Mouse (Mus musculus): ENCODE measurements around the gene Arl6ip5. TPM values are rescaled to one million over a fixed set of nuclear protein-coding genes. Genes with fewer than 3 reads are reported as not detected.
"Not testable (repeated sequence)": the region's sequence is repeated elsewhere in the genome, so short reads cannot be mapped to it uniquely, and the experiment has no call there.

The Arl6ip5 gene
- total RNA-seq, 2 experiments from 2014 or later: 160 to 162 TPM

GRCm38 (mm10) chr6:97221205-97222025, 10.9 kb downstream of the Arl6ip5 start:
- intact Hi-C loops (cut with DNase I): no loop called here
- DNase-seq (ENCODE audit: extremely low spot score in 1 of 2, low spot score in 2 of 2): peak in 1 of 2 experiments; percentile 53

GRCm38 (mm10) chr6:97222321-97222720, 11.8 kb downstream of the Arl6ip5 start:
- intact Hi-C loops (cut with DNase I): no loop called here
- DNase-seq (ENCODE audit: extremely low spot score in 1 of 2, low spot score in 2 of 2): no peak

GRCm38 (mm10) chr6:97222931-97223467, 12.5 kb downstream of the Arl6ip5 start:
- no peak for DNase-seq (ENCODE audit: extremely low spot score in 1 of 2, low spot score in 2 of 2)
- intact Hi-C loops (cut with DNase I): no loop called here

DNA sequence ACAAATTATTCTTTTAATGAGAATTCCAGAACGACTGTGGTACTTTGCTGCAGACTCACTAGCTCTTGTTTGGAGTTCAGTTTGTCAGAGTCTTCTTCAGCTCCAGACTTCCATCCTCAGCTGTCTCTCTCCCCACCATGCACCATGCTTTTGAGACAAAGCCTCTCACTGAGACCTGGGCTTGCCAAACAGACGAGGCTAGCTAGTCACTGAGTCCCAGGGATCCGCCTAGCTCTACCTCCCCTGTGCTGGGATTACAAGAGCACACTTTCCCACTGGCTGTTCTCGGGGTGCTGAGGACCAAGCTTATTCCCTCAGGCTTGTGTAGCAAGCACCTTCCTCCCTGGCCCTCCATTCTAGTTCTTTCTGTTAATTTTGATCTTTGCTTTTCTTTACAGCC, 13.1 kb downstream of the Arl6ip5 start:
- DNase-seq (ENCODE audit: extremely low spot score in 1 of 2, low spot score in 2 of 2): no peak
- intact Hi-C loops (cut with DNase I): no loop called here

DNA sequence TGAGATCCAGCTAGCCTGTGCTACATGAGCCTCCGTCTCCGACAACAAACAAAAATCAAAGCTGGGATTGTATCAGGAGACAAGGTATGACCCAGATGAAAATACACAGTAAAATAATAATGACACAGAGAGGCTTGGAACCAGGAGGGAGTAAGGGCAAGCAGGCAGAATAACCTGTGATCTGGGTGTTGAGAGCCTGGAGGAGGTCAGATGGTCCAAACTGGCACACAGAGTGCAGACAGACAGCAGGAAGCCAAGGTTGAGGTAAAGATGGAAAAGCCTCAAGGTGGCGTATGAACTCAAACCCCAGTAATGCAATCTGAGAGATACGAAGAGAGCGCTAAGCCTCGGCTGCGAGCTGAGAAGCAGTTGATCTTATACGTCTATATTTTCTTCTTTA, 14.0 kb downstream of the Arl6ip5 start:
- intact Hi-C loops (cut with DNase I): no loop called here
- no peak for DNase-seq (ENCODE audit: extremely low spot score in 1 of 2, low spot score in 2 of 2)

DNA sequence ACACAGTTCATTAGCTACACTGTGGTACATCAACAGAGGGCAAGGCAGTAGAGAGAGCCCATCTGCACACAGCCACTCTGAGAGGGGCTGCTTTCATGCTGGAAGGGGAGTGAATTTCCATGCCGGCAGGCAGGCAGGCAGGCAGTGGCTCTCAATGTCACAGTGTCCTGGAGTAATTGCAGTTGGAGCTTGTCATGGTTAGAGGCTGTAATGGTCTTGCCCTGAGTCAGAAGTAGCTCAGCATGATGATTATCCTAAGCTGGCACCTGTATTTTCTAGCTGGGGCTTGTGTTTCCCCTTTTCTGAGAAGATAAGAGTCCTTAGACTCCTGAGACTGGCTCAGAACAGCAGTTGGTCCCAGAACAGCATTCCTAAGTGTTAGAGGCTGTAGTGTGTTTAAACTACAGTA, 15.6 kb downstream of the Arl6ip5 start:
- DNase-seq (ENCODE audit: extremely low spot score in 1 of 2, low spot score in 2 of 2): no peak
- intact Hi-C loops (cut with DNase I): no loop called here

GRCm38 (mm10) chr6:97227067-97227847, 16.8 kb downstream of the Arl6ip5 start:
- intact Hi-C loops (cut with DNase I): no loop called here
- no peak for DNase-seq (ENCODE audit: extremely low spot score in 1 of 2, low spot score in 2 of 2)

DNA sequence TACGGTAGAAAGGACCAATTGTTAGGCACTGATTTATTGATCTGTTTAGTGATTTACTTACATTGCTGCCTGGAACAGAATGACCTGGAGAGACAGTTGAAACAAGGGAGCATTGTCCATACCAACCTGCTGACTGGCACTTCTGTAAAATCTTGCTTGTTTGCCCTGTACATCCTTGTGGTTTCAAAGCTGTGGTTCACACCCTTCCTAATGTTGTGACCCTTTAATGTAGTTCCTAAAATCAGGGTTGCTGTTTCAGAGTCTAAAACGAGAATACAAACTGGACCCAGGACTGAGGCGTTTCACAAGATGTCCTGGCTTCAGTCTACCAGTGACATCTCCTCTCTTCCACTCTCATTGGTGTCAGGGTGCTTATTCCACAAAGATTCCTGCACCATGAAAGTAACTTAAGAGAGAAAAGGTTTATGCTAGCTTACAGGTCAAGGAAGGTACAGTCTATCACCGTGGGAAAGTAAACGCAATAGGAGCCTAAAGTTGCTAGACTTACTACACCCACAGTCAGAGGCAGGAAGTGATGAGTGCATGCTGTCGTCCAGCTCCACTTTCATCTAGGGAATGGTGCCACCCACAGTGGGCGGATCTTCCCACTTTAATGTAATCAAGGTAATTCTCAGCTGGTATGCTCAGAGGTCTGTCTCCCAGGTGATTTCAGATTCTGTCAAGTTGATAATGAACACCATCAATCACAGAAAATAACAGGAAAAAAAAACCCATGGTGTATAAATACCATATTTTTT, 24.6 kb downstream of the Arl6ip5 start:
- intact Hi-C loops (cut with DNase I): no loop called here
- DNase-seq (ENCODE audit: extremely low spot score in 1 of 2, low spot score in 2 of 2): no peak

GRCm38 (mm10) chr6:97236088-97236487, 25.6 kb downstream of the Arl6ip5 start:
- no peak for DNase-seq (ENCODE audit: extremely low spot score in 1 of 2, low spot score in 2 of 2)
- intact Hi-C loops (cut with DNase I): no loop called here

- intact Hi-C loops (cut with DNase I): no loop called here
- DNase-seq (ENCODE audit: extremely low spot score in 1 of 2, low spot score in 2 of 2): no peak
Measured at GRCm38 (mm10) chr6:97239360-97239759, 28.9 kb downstream of the Arl6ip5 start.

DNA sequence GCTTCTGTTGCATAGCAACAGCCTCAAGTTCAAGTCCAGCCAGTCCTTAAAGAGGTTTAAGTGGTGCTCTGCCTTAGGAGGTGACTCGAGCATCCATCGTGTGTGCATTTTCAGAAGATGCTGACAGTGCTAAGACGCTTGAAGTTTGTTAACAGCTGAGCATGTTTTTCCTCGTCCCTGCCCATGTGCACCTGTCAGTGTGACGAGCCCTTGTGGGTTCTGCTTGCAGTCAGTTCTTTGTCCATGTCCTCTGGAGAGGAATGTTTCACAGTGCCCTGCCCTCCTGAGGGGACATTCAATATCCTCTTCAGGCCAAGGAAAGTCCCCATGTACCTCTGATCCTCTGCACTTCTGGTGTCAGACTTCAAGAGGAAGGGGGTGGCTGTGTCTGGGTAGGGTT, 29.6 kb downstream of the Arl6ip5 start:
- no peak for DNase-seq (ENCODE audit: extremely low spot score in 1 of 2, low spot score in 2 of 2)
- intact Hi-C loops (cut with DNase I): no loop called here

DNA sequence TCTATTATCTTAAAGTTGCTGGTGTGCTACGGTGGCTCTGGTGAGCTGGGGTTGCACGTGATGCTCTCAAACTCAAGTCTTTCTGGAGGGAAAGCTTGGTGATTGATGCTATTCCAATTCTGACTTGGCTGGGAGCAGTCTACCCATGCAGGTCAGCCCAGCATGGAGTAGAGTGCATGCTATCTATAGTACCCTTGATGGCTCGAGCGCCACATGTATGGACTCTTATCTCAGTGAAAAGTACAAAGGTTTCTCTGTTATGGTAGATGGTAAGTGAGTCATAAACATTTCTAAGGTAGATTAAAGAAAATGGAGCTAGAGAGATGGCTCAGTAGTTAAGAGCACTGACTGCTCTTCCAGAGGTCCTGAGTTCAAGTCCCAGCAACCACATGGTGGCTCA, 32.0 kb downstream of the Arl6ip5 start:
- intact Hi-C loops (cut with DNase I): no loop called here
- DNase-seq (ENCODE audit: extremely low spot score in 1 of 2, low spot score in 2 of 2): no peak

- DNase-seq (ENCODE audit: extremely low spot score in 1 of 2, low spot score in 2 of 2): no peak
- intact Hi-C loops (cut with DNase I): no loop called here
Measured at GRCm38 (mm10) chr6:97245200-97245599, 34.7 kb downstream of the Arl6ip5 start.

DNA sequence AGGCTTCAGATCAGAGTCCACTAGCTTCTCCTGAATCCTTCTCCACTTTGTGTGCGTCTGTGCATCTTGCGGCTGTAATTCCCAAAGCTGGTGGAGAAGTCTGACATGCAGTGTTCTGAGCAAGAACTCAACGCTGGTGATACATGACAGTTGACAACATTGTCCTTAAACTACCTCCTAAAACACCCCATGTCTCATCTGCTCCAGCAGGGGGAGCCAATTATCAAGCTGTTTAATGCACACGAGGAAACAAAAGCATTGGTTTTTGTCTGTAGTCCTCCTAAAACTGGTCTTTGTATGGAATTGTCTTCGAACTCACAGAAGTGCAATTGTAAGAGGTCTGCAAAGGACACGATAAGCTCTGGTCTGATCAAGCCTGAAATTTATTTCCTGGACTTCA, 40.5 kb downstream of the Arl6ip5 start:
- intact Hi-C loops (cut with DNase I): no loop called here
- DNase-seq (ENCODE audit: extremely low spot score in 1 of 2, low spot score in 2 of 2): peak; percentile 18 to 39

DNA sequence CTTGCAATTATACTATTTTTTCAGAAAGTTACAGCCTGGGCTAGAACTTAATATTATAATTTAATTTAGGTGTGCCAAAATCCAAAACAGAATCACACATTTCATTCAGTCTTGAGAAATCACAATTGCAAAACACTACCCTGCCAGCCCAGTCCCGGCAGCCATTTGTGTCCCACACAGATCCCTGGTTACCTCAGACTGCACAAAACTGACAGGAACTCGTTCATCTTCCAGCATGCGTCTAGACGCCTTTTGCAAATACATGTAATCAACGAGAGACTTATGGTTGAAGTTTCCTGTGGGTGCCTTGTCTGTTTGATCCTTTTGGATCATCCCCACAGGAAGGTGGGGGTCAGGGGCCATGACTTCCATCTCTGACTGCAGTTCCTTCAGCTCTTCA, 41.6 kb downstream of the Arl6ip5 start:
- intact Hi-C loops (cut with DNase I): no loop called here
- no peak for DNase-seq (ENCODE audit: extremely low spot score in 1 of 2, low spot score in 2 of 2)

DNA sequence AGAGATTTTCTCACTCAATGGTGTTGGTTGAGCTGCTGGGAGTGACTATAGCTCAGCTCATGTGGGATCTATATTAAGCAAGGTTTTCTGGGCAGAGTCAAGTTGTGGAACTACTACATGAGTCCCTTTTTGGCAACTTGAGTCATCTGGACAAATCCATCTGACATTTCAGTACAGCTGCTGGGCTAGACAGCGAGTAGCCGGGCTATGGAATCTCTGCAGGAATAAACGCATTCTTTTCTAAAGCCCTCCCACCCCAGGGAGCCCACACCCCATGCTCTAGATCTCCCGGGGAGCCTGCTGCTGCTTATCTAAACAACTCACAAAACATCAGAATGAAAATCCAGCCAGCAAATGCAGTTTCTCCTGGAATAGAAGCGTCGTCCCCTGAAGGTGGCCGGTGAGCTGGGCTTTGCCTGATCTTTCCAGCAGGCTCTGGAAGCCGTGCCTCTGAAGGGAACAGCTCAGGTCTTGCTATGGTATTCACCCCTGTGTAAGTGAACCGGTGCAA, 42.3 kb downstream of the Arl6ip5 start, which contains the start of gene Lmod3:
TSS of gene Lmod3 (minus strand) at position 49 of the 511 bp plus-strand sequence.
- peak; percentile 9 to 40 for DNase-seq (ENCODE audit: extremely low spot score in 1 of 2, low spot score in 2 of 2)
- intact Hi-C loops (cut with DNase I): no loop called here

DNA sequence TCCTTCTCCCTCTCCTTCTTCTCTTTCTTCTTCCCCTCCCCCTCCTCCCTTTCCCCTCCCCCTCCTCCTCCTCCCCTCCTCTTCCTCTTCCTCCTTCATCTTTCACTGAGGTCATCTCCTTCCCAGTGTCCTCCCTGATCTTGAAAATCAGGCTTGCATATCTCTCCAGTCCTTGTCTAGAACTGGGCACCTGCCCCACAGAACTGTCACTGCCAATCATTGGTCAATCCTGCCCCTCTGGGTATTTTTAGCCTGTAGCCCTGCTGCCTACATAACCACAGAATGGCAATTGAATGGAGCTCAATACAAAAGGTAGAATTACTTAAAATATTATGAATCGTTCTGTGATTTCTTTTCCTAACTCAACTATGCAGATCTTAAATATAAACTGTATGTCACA, 48.0 kb downstream of the Arl6ip5 start:
- DNase-seq (ENCODE audit: extremely low spot score in 1 of 2, low spot score in 2 of 2): no peak
- intact Hi-C loops (cut with DNase I): no loop called here

GRCm38 (mm10) chr6:97259926-97260325, 49.4 kb downstream of the Arl6ip5 start:
- DNase-seq (ENCODE audit: extremely low spot score in 1 of 2, low spot score in 2 of 2); intact Hi-C loops (cut with DNase I): not testable (repeated sequence)

- intact Hi-C loops (cut with DNase I): no loop called here
- no peak for DNase-seq (ENCODE audit: extremely low spot score in 1 of 2, low spot score in 2 of 2)
Measured at GRCm38 (mm10) chr6:97262229-97262628, 51.7 kb downstream of the Arl6ip5 start.
